Mouse (Mus musculus) mesoderm, embryonic 11.5 days (tissue): ENCODE results near the gene Trim2.

Experiments used
- DNase-seq: peaks from one replicate; pipeline ENCODE4 v3.0.0-alpha.2; 2012; ENCODE audit warnings: low read depth, low spot score

Gene Trim2

GRCm38 (mm10) chr3:84306777-84307176 is at the start of gene Trim2:
Trim2 (minus strand) TSS chr3:84306877.
- no peak for DNase-seq

- no peak for DNase-seq
Measured at GRCm38 (mm10) chr3:84355930-84356689, 49.4 kb upstream of the Trim2 start.

GRCm38 (mm10) chr3:84352353-84353034 is 45.8 kb upstream of the Trim2 start:
- DNase-seq = peak; percentile 75

- no peak for DNase-seq
Measured at GRCm38 (mm10) chr3:84350311-84350710, 43.6 kb upstream of the Trim2 start.

- DNase-seq = no peak
Measured at GRCm38 (mm10) chr3:84349771-84350170, 43.1 kb upstream of the Trim2 start.

- no peak for DNase-seq
Measured at GRCm38 (mm10) chr3:84347426-84347825, 40.7 kb upstream of the Trim2 start.

GRCm38 (mm10) chr3:84346456-84347150 is 39.9 kb upstream of the Trim2 start:
- peak; percentile 73 for DNase-seq

- no peak for DNase-seq
Measured at GRCm38 (mm10) chr3:84345646-84345980, 38.9 kb upstream of the Trim2 start.

GRCm38 (mm10) chr3:84344725-84345645 is 38.3 kb upstream of the Trim2 start:
- peak; percentile 92 for DNase-seq

- no peak for DNase-seq
Measured at GRCm38 (mm10) chr3:84343101-84343500, 36.4 kb upstream of the Trim2 start.

GRCm38 (mm10) chr3:84341811-84342210 is 35.1 kb upstream of the Trim2 start:
- DNase-seq = no peak

GRCm38 (mm10) chr3:84337585-84337984 is 30.9 kb upstream of the Trim2 start:
- DNase-seq = no peak

GRCm38 (mm10) chr3:84336342-84336741 is 29.7 kb upstream of the Trim2 start:
- DNase-seq = no peak

- no peak for DNase-seq
Measured at GRCm38 (mm10) chr3:84335421-84336073, 28.9 kb upstream of the Trim2 start.

- DNase-seq = no peak
Measured at GRCm38 (mm10) chr3:84334771-84335420, 28.2 kb upstream of the Trim2 start.

- peak; percentile 72 for DNase-seq
Measured at GRCm38 (mm10) chr3:84333400-84334349, 27.0 kb upstream of the Trim2 start.

- DNase-seq = no peak
Measured at GRCm38 (mm10) chr3:84330210-84330609, 23.5 kb upstream of the Trim2 start.

- DNase-seq = no peak
Measured at GRCm38 (mm10) chr3:84324967-84325441, 18.3 kb upstream of the Trim2 start.

- no peak for DNase-seq
Measured at GRCm38 (mm10) chr3:84324478-84324877, 17.8 kb upstream of the Trim2 start.
